Mouse (Mus musculus): ENCODE data around the gene Pprc1.

Pprc1 gene

GRCm38 (mm10) chr19:46056947-46057607 lies 12.4 kb downstream of the Pprc1 start:
- peak; percentile 76 for DNase-seq

GRCm38 (mm10) chr19:46058466-46058865 lies 13.8 kb downstream of the Pprc1 start:
- no peak for DNase-seq

GRCm38 (mm10) chr19:46060845-46061244 lies 16.2 kb downstream of the Pprc1 start:
- DNase-seq: no peak

GRCm38 (mm10) chr19:46068054-46068453 lies 23.4 kb downstream of the Pprc1 start:
- no peak for DNase-seq

- DNase-seq: no peak
Observed at GRCm38 (mm10) chr19:46073285-46073684, 28.6 kb downstream of the Pprc1 start.

- DNase-seq: no peak
Observed at GRCm38 (mm10) chr19:46074266-46074665, 29.6 kb downstream of the Pprc1 start.

- peak; percentile 100 for DNase-seq
Observed at GRCm38 (mm10) chr19:46075616-46076607, 31.2 kb downstream of the Pprc1 start, which contains the start of gene Nolc1. Gene Nolc1 (plus strand): TSS chr19:46075863.

GRCm38 (mm10) chr19:46078535-46078934 lies 33.8 kb downstream of the Pprc1 start:
- DNase-seq: no peak

- no peak for DNase-seq
Observed at GRCm38 (mm10) chr19:46085185-46085584, 40.5 kb downstream of the Pprc1 start.

- peak; percentile 59 for DNase-seq
Observed at GRCm38 (mm10) chr19:46086337-46086736, 41.7 kb downstream of the Pprc1 start.

- DNase-seq: no peak
Observed at GRCm38 (mm10) chr19:46087871-46088270, 43.2 kb downstream of the Pprc1 start.

GRCm38 (mm10) chr19:46091641-46092040 lies 47.0 kb downstream of the Pprc1 start:
- DNase-seq: no peak

GRCm38 (mm10) chr19:46094144-46094543 lies 49.5 kb downstream of the Pprc1 start:
- no peak for DNase-seq

- peak; percentile 50 for DNase-seq
Observed at GRCm38 (mm10) chr19:46095291-46095690, 50.6 kb downstream of the Pprc1 start.

- no peak for DNase-seq
Observed at GRCm38 (mm10) chr19:46096396-46096795, 51.7 kb downstream of the Pprc1 start.

- DNase-seq: no peak
Observed at GRCm38 (mm10) chr19:46099561-46099960, 54.9 kb downstream of the Pprc1 start.

- no peak for DNase-seq
Observed at GRCm38 (mm10) chr19:46103437-46104186, 58.9 kb downstream of the Pprc1 start.

GRCm38 (mm10) chr19:46104187-46104557 lies 59.5 kb downstream of the Pprc1 start:
- no peak for DNase-seq

GRCm38 (mm10) chr19:46110214-46110613 lies 65.5 kb downstream of the Pprc1 start:
- DNase-seq: no peak

- DNase-seq: no peak
Observed at GRCm38 (mm10) chr19:46110781-46111180, 66.1 kb downstream of the Pprc1 start.

GRCm38 (mm10) chr19:46114617-46115016 lies 69.9 kb downstream of the Pprc1 start:
- no peak for DNase-seq

- no peak for DNase-seq
Observed at GRCm38 (mm10) chr19:46119458-46119857, 74.8 kb downstream of the Pprc1 start.

- no peak for DNase-seq
Observed at GRCm38 (mm10) chr19:46120872-46121271, 76.2 kb downstream of the Pprc1 start.
